Mouse (Mus musculus): ENCODE data around the gene Psmb8. TPM values are rescaled to one million over a fixed set of nuclear protein-coding genes. Genes with fewer than 3 reads are reported as not detected.
"Not testable (repeated sequence)": the region's sequence is repeated elsewhere in the genome, so short reads cannot be mapped to it uniquely, and the experiment has no call there.

Psmb8 gene
- total and polyA plus RNA-seq, 2 experiments from 2014 or later: 2.8 to 4.2 TPM

GRCm38 (mm10) chr17:34218675-34219074, 21.2 kb downstream of the Psmb8 start:
- Histone ChIP-seq H3K9me3 (ENCODE audit: low read length) (no peaks in the 10 kb centered on the region), H3K27me3 (ENCODE audit: insufficient read depth, low read length) (peaks cover 8% of the 10 kb centered on the region), H3K4me2 (ENCODE audit: low read depth, low read length, poor library complexity, severe bottlenecking) (no peak overlapping the region), H3K4me3 (ENCODE audit: low read depth, low read length) (no peak overlapping the region), H3K36me3 (ENCODE audit: insufficient read depth, low read length) (no peaks in the 10 kb centered on the region), H3K9ac (replicated peaks; ENCODE audit: low read length, poor library complexity, severe bottlenecking) (no peak overlapping the region), H3K27ac (ENCODE audit: low read depth, low read length) (no peak overlapping the region), H3K4me1 (ENCODE audit: insufficient read depth, low read length) (no peaks in the 10 kb centered on the region)
- DNase-seq (ENCODE audit: low spot score) (peak; percentile 34), ATAC-seq (ENCODE audit: low FRiP score) (no peak)
- TF ChIP-seq CTCF (IDR thresholded peaks at IDR 0.05): no peak
- 67% methylated on average over 11 of the region's 11 CpGs for WGBS

- not testable (repeated sequence) for H3K4me2 ChIP-seq (ENCODE audit: low read depth, low read length, poor library complexity, severe bottlenecking); ATAC-seq (ENCODE audit: low FRiP score); DNase-seq (ENCODE audit: low spot score); H3K36me3 ChIP-seq (ENCODE audit: insufficient read depth, low read length); H3K9me3 ChIP-seq (ENCODE audit: low read length); H3K4me1 ChIP-seq (ENCODE audit: insufficient read depth, low read length); H3K9ac ChIP-seq (replicated peaks; ENCODE audit: low read length, poor library complexity, severe bottlenecking); H3K27me3 ChIP-seq (ENCODE audit: insufficient read depth, low read length); H3K27ac ChIP-seq (ENCODE audit: low read depth, low read length); H3K4me3 ChIP-seq (ENCODE audit: low read depth, low read length)
- 88% methylated on average over 7 of the region's 11 CpGs for WGBS
- TF ChIP-seq CTCF (IDR thresholded peaks at IDR 0.05): peak; percentile 54
Measured at GRCm38 (mm10) chr17:34219096-34219495, 21.6 kb downstream of the Psmb8 start.

DNA sequence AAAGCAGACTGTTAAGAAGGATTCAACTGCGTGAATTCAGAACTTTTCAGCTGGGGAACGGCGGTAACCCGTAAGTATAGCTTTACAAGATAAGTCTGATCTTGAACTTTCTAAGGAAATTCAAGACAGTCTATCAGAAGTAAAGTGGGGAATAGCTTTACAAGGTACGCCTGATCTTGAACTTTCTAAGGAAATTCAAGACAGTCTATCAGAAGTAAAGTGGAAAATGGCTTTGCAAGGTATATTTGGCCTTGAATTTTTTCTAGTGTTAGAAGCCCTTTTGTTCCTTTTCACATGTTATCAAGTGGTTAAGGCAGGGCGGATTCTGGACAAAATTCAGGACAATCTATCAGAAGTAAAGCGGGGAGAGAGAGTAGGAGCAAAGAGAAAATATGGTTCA, 22.3 kb downstream of the Psmb8 start:
- WGBS: 92% methylated on average over 3 of the region's 7 CpGs
- H3K4me2 ChIP-seq (ENCODE audit: low read depth, low read length, poor library complexity, severe bottlenecking); H3K9me3 ChIP-seq (ENCODE audit: low read length); H3K9ac ChIP-seq (replicated peaks; ENCODE audit: low read length, poor library complexity, severe bottlenecking); ATAC-seq (ENCODE audit: low FRiP score); H3K27me3 ChIP-seq (ENCODE audit: insufficient read depth, low read length); H3K36me3 ChIP-seq (ENCODE audit: insufficient read depth, low read length); DNase-seq (ENCODE audit: low spot score); H3K27ac ChIP-seq (ENCODE audit: low read depth, low read length); H3K4me3 ChIP-seq (ENCODE audit: low read depth, low read length); H3K4me1 ChIP-seq (ENCODE audit: insufficient read depth, low read length): not testable (repeated sequence)

- not testable (repeated sequence) for H3K4me2 ChIP-seq (ENCODE audit: low read depth, low read length, poor library complexity, severe bottlenecking); H3K9ac ChIP-seq (replicated peaks; ENCODE audit: low read length, poor library complexity, severe bottlenecking); H3K9me3 ChIP-seq (ENCODE audit: low read length); DNase-seq (ENCODE audit: low spot score); H3K27ac ChIP-seq (ENCODE audit: low read depth, low read length); H3K4me3 ChIP-seq (ENCODE audit: low read depth, low read length); H3K36me3 ChIP-seq (ENCODE audit: insufficient read depth, low read length); H3K4me1 ChIP-seq (ENCODE audit: insufficient read depth, low read length); ATAC-seq (ENCODE audit: low FRiP score); H3K27me3 ChIP-seq (ENCODE audit: insufficient read depth, low read length)
- WGBS: 95% methylated on average over 5 of the region's 16 CpGs
Measured at GRCm38 (mm10) chr17:34220401-34220800, 22.9 kb downstream of the Psmb8 start.

DNA sequence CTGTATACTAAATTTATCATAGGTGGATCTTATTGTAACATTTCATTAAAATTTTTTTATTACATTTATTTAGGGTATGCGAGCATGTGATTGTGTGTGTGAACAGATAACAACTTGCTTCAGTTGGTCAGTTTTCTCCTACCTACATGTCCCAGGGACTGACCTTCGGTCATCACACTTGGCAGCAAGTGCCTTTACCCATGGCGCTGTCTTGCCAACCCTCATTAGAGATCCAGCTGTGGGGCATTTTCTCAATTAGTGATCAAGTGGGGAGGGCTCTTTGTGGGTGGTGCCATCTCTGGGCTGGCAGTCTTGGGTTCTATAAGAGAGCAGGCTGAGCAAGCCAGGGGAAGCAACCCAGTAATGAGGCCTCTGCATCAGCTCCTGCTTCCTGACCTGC, 27.3 kb downstream of the Psmb8 start:
- Histone ChIP-seq H3K4me1 (ENCODE audit: insufficient read depth, low read length) (no peaks in the 10 kb centered on the region), H3K9me3 (ENCODE audit: low read length) (no peaks in the 10 kb centered on the region), H3K9ac (replicated peaks; ENCODE audit: low read length, poor library complexity, severe bottlenecking) (no peak overlapping the region), H3K4me2 (ENCODE audit: low read depth, low read length, poor library complexity, severe bottlenecking) (no peak overlapping the region), H3K36me3 (ENCODE audit: insufficient read depth, low read length) (no peaks in the 10 kb centered on the region), H3K27ac (ENCODE audit: low read depth, low read length) (no peak overlapping the region), H3K4me3 (ENCODE audit: low read depth, low read length) (no peak overlapping the region), H3K27me3 (ENCODE audit: insufficient read depth, low read length) (no peaks in the 10 kb centered on the region)
- no peak for ATAC-seq (ENCODE audit: low FRiP score)
- no peak for DNase-seq (ENCODE audit: low spot score)
- WGBS: 97% methylated on average over 3 of the region's 3 CpGs
- TF ChIP-seq CTCF (IDR thresholded peaks at IDR 0.05): no peak

GRCm38 (mm10) chr17:34225426-34225825, 27.9 kb downstream of the Psmb8 start:
- H3K36me3 ChIP-seq (ENCODE audit: insufficient read depth, low read length): no peaks in the 10 kb centered on the region
- TF ChIP-seq CTCF (IDR thresholded peaks at IDR 0.05): no peak
- H3K27me3 ChIP-seq (ENCODE audit: insufficient read depth, low read length): no peaks in the 10 kb centered on the region

DNA sequence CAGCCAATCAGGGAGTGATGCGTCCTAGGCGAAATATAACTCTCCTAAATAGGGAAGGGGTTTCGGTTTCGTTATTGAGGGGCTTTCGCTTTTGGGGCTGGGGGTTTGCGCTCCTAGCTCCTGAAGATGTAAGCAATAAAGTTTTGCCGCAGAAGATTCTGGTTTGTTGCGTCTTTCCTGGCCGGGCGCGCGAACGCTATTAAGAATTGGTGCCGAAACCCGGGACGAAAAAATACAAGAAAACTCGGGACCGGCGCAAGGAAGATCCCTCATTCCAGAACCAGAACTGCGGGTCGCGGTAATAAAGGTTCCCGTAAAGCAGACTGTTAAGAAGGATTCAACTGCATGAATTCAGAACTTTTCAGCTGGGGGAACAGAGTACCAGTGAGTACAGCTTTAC, 28.4 kb downstream of the Psmb8 start:
- H3K4me2 ChIP-seq (ENCODE audit: low read depth, low read length, poor library complexity, severe bottlenecking); H3K27me3 ChIP-seq (ENCODE audit: insufficient read depth, low read length); H3K27ac ChIP-seq (ENCODE audit: low read depth, low read length); ATAC-seq (ENCODE audit: low FRiP score); DNase-seq (ENCODE audit: low spot score); H3K4me1 ChIP-seq (ENCODE audit: insufficient read depth, low read length); H3K9ac ChIP-seq (replicated peaks; ENCODE audit: low read length, poor library complexity, severe bottlenecking); H3K4me3 ChIP-seq (ENCODE audit: low read depth, low read length); H3K36me3 ChIP-seq (ENCODE audit: insufficient read depth, low read length); H3K9me3 ChIP-seq (ENCODE audit: low read length): not testable (repeated sequence)
- 98% methylated on average over 13 of the region's 23 CpGs for WGBS

More at GRCm38 (mm10) chr17:34225426-34225825, 27.9 kb downstream of the Psmb8 start:
- H3K9me3 ChIP-seq (ENCODE audit: low read length): no peaks in the 10 kb centered on the region
- ATAC-seq (ENCODE audit: low FRiP score) (no peak), DNase-seq (ENCODE audit: low spot score) (no peak)
- H3K4me1 ChIP-seq (ENCODE audit: insufficient read depth, low read length): no peaks in the 10 kb centered on the region
- 97% methylated on average over 8 of the region's 8 CpGs for WGBS
- no peak overlapping the region for H3K4me3 ChIP-seq (ENCODE audit: low read depth, low read length)
- H3K27ac ChIP-seq (ENCODE audit: low read depth, low read length): no peak overlapping the region
- no peak overlapping the region for H3K4me2 ChIP-seq (ENCODE audit: low read depth, low read length, poor library complexity, severe bottlenecking)
- no peak overlapping the region for H3K9ac ChIP-seq (replicated peaks; ENCODE audit: low read length, poor library complexity, severe bottlenecking)

- ATAC-seq (ENCODE audit: low FRiP score); H3K4me1 ChIP-seq (ENCODE audit: insufficient read depth, low read length); H3K27ac ChIP-seq (ENCODE audit: low read depth, low read length); H3K36me3 ChIP-seq (ENCODE audit: insufficient read depth, low read length); H3K9me3 ChIP-seq (ENCODE audit: low read length); DNase-seq (ENCODE audit: low spot score); H3K4me2 ChIP-seq (ENCODE audit: low read depth, low read length, poor library complexity, severe bottlenecking); H3K4me3 ChIP-seq (ENCODE audit: low read depth, low read length); H3K9ac ChIP-seq (replicated peaks; ENCODE audit: low read length, poor library complexity, severe bottlenecking); H3K27me3 ChIP-seq (ENCODE audit: insufficient read depth, low read length): not testable (repeated sequence)
- 98% methylated on average over 5 of the region's 9 CpGs for WGBS
Measured at GRCm38 (mm10) chr17:34230971-34231370, 33.5 kb downstream of the Psmb8 start.

- DNase-seq (ENCODE audit: low spot score); H3K4me2 ChIP-seq (ENCODE audit: low read depth, low read length, poor library complexity, severe bottlenecking); H3K27me3 ChIP-seq (ENCODE audit: insufficient read depth, low read length); H3K27ac ChIP-seq (ENCODE audit: low read depth, low read length); H3K4me3 ChIP-seq (ENCODE audit: low read depth, low read length); H3K9me3 ChIP-seq (ENCODE audit: low read length); H3K36me3 ChIP-seq (ENCODE audit: insufficient read depth, low read length); H3K9ac ChIP-seq (replicated peaks; ENCODE audit: low read length, poor library complexity, severe bottlenecking); H3K4me1 ChIP-seq (ENCODE audit: insufficient read depth, low read length); ATAC-seq (ENCODE audit: low FRiP score): not testable (repeated sequence)
- 81% methylated on average over 5 of the region's 7 CpGs for WGBS
Measured at GRCm38 (mm10) chr17:34232021-34232420, 34.5 kb downstream of the Psmb8 start.
